Mouse (Mus musculus) heart, adult 9 months (tissue): ENCODE measurements around the gene H2afb3.
"Not testable (repeated sequence)": the region's sequence is repeated elsewhere in the genome, so short reads cannot be mapped to it uniquely, and the experiment has no call there.

ENCODE experiments used
- DNase-seq, 2 experiments: peaks; one replicate each; pipeline ENCODE4 v3.0.0; 2022; ENCODE audit warnings: low spot score in 2 of 2

The H2afb3 gene

GRCm38 (mm10) chrX:120312995-120313394 is at the start of gene H2afb3:
Gene H2afb3 (minus strand): TSS chrX:120313095.
- DNase-seq: not testable (repeated sequence)

- DNase-seq: no peak
These were observed 11.3 kb downstream of the H2afb3 start for GRCm38 (mm10) chrX:120301469-120302175.

- no peak for DNase-seq
These were observed 19.8 kb downstream of the H2afb3 start for GRCm38 (mm10) chrX:120292832-120293750.

GRCm38 (mm10) chrX:120291696-120292095 is 21.2 kb downstream of the H2afb3 start:
- no peak for DNase-seq

- DNase-seq: no peak
These were observed 22.0 kb downstream of the H2afb3 start for GRCm38 (mm10) chrX:120290900-120291280.

- DNase-seq: no peak
These were observed 22.6 kb downstream of the H2afb3 start, which contains the start of gene Pcdh11x for GRCm38 (mm10) chrX:120290011-120290899. Gene Pcdh11x (plus strand): TSS chrX:120290259.

- no peak for DNase-seq
These were observed 25.4 kb downstream of the H2afb3 start for GRCm38 (mm10) chrX:120287502-120287901.

GRCm38 (mm10) chrX:120285522-120285921 is 27.4 kb downstream of the H2afb3 start:
- no peak for DNase-seq
